Mouse (Mus musculus) MEL (cell line): ENCODE data around the gene Ccl17. TPM values are rescaled to one million over a fixed set of nuclear protein-coding genes. Genes with fewer than 3 reads are reported as not detected.

Experiments used
- DNase-seq: peaks from one replicate; pipeline ENCODE4 v3.0.0; 2011; ENCODE audit warnings: low read depth, low spot score
- H3K27ac ChIP-seq: 2 replicates; pipeline ENCODE4 v1.5.1; 2012; ENCODE audit warnings: low read depth, mild to moderate bottlenecking, control low read depth, low read length, moderate library complexity; ENCODE audit not compliant: control insufficient read depth
- H3K27me3 ChIP-seq, 2 experiments: fragments of 150-350 bp in 1 of 2; sonication (generic) in 1 of 2; 2 replicates each; pipeline ENCODE4 v1.6.1; 2012; ENCODE audit warnings: low read length in 2 of 2, mild to moderate bottlenecking in 2 of 2, improper control_type of control experiment in 1 of 2, moderate library complexity in 1 of 2; ENCODE audit not compliant: insufficient read depth in 2 of 2, control insufficient read depth in 1 of 2
- H3K36me3 ChIP-seq, 2 experiments: 2 replicates each; pipeline ENCODE4 v1.6.1; 2012 to 2014; ENCODE audit warnings: low read length in 2 of 2, improper control_type of control experiment in 1 of 2, inconsistent platforms in 1 of 2, mild to moderate bottlenecking in 1 of 2; ENCODE audit not compliant: insufficient read depth in 2 of 2, control insufficient read depth in 1 of 2
- H3K4me1 ChIP-seq, 2 experiments: fragments of 150-350 bp in 1 of 2; sonication (generic) in 1 of 2; 2 replicates each; pipeline ENCODE4 v1.6.1; 2012; ENCODE audit warnings: low read length in 2 of 2, improper control_type of control experiment in 1 of 2, mild to moderate bottlenecking in 1 of 2; ENCODE audit not compliant: insufficient read depth in 2 of 2, control insufficient read depth in 1 of 2
- H3K4me3 ChIP-seq, 2 experiments: fragments of 150-350 bp in 1 of 2; sonication (generic) in 1 of 2; 2 replicates each; pipeline ENCODE4 v1.5.1; 2012; ENCODE audit warnings: low read depth in 2 of 2, low read length in 2 of 2, mild to moderate bottlenecking in 2 of 2, moderate library complexity in 2 of 2, control low read depth in 1 of 2, improper control_type of control experiment in 1 of 2; ENCODE audit not compliant: control insufficient read depth in 1 of 2, insufficient read depth in 1 of 2
- H3K79me2 ChIP-seq: 2 replicates; pipeline ENCODE4 v1.6.1; 2012; ENCODE audit warnings: mild to moderate bottlenecking, low read length, moderate library complexity; ENCODE audit not compliant: control insufficient read depth, poor library complexity, insufficient read depth
- H3K9ac ChIP-seq: 2 replicates; pipeline ENCODE4 v1.6.1; 2012; ENCODE audit warnings: low read depth, mild to moderate bottlenecking, control low read depth, low read length, moderate library complexity; ENCODE audit not compliant: control insufficient read depth, poor library complexity, severe bottlenecking
- H3K9me3 ChIP-seq: fragments of 150-350 bp; sonication (generic); replicated peaks from 2 replicates; pipeline ENCODE4 v1.6.1; 2012; ENCODE audit warnings: mild to moderate bottlenecking, low read length, improper control_type of control experiment, moderate library complexity; ENCODE audit not compliant: insufficient read depth
- BHLHE40 ChIP-seq: IDR thresholded peaks from 2 replicates; pipeline ENCODE4 v1.6.1; 2012; ENCODE audit warnings: low read depth, mild to moderate bottlenecking, inconsistent platforms, low read length, improper control_type of control experiment, borderline replicate concordance
- CHD1 ChIP-seq: IDR thresholded peaks from 2 replicates; pipeline ENCODE4 v1.6.1; 2012; ENCODE audit warnings: low read depth, mild to moderate bottlenecking, inconsistent platforms, low read length, improper control_type of control experiment
- CTCF ChIP-seq, 3 experiments: IDR thresholded peaks in 2 of 3; conservative IDR thresholded peaks in 1 of 3; 2 replicates each; pipeline ENCODE4 v1.5.1; 2011 to 2012; ENCODE audit warnings: low read length in 3 of 3, low read depth in 2 of 3, mild to moderate bottlenecking in 2 of 3, improper control_type of control experiment in 1 of 3, inconsistent platforms in 1 of 3, mixed read lengths in 1 of 3, moderate library complexity in 1 of 3; ENCODE audit not compliant: control insufficient read depth in 1 of 3, insufficient read depth in 1 of 3, poor library complexity in 1 of 3, severe bottlenecking in 1 of 3
- MAFK ChIP-seq: IDR thresholded peaks from 2 replicates; pipeline ENCODE4 v1.6.1; 2011; ENCODE audit warnings: low read depth, mild to moderate bottlenecking, low read length, improper control_type of control experiment, borderline replicate concordance
- MAX ChIP-seq: IDR thresholded peaks from 2 replicates; pipeline ENCODE4 v1.6.1; 2011; ENCODE audit warnings: low read length, improper control_type of control experiment
- MXI1 ChIP-seq: IDR thresholded peaks from 2 replicates; pipeline ENCODE4 v1.6.1; 2011; ENCODE audit warnings: mild to moderate bottlenecking, low read depth, low read length, improper control_type of control experiment
- NRF1 ChIP-seq: IDR thresholded peaks from 2 replicates; pipeline ENCODE4 v1.6.1; 2014; ENCODE audit warnings: low read depth, mild to moderate bottlenecking, inconsistent platforms, low read length, improper control_type of control experiment, moderate library complexity; ENCODE audit not compliant: poor library complexity, insufficient read depth, severe bottlenecking
- POLR2A ChIP-seq, 2 experiments: IDR thresholded peaks; 2 replicates each; pipeline ENCODE4 v1.6.1; 2011 to 2012; ENCODE audit warnings: low read length in 2 of 2, mild to moderate bottlenecking in 2 of 2, control low read depth in 1 of 2, improper control_type of control experiment in 1 of 2, low read depth in 1 of 2, moderate library complexity in 1 of 2; ENCODE audit not compliant: control insufficient read depth in 1 of 2, insufficient read depth in 1 of 2, poor library complexity in 1 of 2
- POLR2AphosphoS5 ChIP-seq: IDR thresholded peaks from 2 replicates; pipeline ENCODE4 v1.6.1; 2012; ENCODE audit warnings: low read depth, borderline replicate concordance, mild to moderate bottlenecking, inconsistent platforms, low read length, moderate library complexity, mixed read lengths
- RAD21 ChIP-seq: IDR thresholded peaks from 2 replicates; pipeline ENCODE4 v1.6.1; 2011; ENCODE audit warnings: mild to moderate bottlenecking, low read depth, low read length, improper control_type of control experiment
- SMC3 ChIP-seq: IDR thresholded peaks from 2 replicates; pipeline ENCODE4 v1.6.1; 2011; ENCODE audit warnings: low read depth, low read length, improper control_type of control experiment
- UBTF ChIP-seq: IDR thresholded peaks from 2 replicates; pipeline ENCODE4 v1.6.1; 2012; ENCODE audit warnings: low read depth, mild to moderate bottlenecking, inconsistent platforms, low read length, improper control_type of control experiment, moderate library complexity, borderline replicate concordance; ENCODE audit not compliant: insufficient read depth
- ZC3H11A ChIP-seq: IDR thresholded peaks from 2 replicates; pipeline ENCODE4 v1.6.1; 2012; ENCODE audit warnings: low read depth, mild to moderate bottlenecking, inconsistent platforms, low read length, improper control_type of control experiment
- polyA plus RNA-seq, 2 experiments: library from polyadenylated mRNA; stranded (reverse) in 1 of 2; unstranded in 1 of 2; fragments of >175 nt in 1 of 2; fragments of >200 nt in 1 of 2; gene quantifications; 2 replicates each; pipeline versions ENCODE4 v1.2.1 to v1.2.4; 2012; ENCODE audit warnings: low replicate concordance in 2 of 2, low read depth in 1 of 2; ENCODE audit not compliant: insufficient read length in 2 of 2, insufficient read depth in 1 of 2, missing spikeins in 1 of 2
- total RNA-seq: library from RNA; depleted of rRNA; stranded (reverse); fragments of 300-350 nt; gene quantifications from 2 replicates; pipeline ENCODE4 v1.2.3, GENCODE M21; 2012

The Ccl17 gene
- total and polyA plus RNA-seq, 3 experiments = 0.43 TPM; not detected in 2

- no peaks in the 10 kb centered on the region for H3K4me1 ChIP-seq
- no peaks in the 10 kb centered on the region for H3K9me3 ChIP-seq
- H3K4me3 ChIP-seq = no peak overlapping the region
- TF ChIP-seq POLR2AphosphoS5 (no peak), ZC3H11A (no peak), BHLHE40 (no peak), CHD1 (no peak), NRF1 (no peak), MAFK (no peak), UBTF (no peak)
- no peak for DNase-seq
- peaks cover 1 to 3% of the 10 kb centered on the region in 2 experiments; a peak in 2 of 4 replicates for H3K27me3 ChIP-seq
- H3K36me3 ChIP-seq = no peaks in the 10 kb centered on the region
- H3K9ac ChIP-seq = no peak overlapping the region
- no peaks in the 10 kb centered on the region for H3K79me2 ChIP-seq
- H3K27ac ChIP-seq = no peak overlapping the region
Observed at GRCm38 (mm10) chr8:94781838-94782235, 28.4 kb upstream of the Ccl17 start.

- H3K27ac ChIP-seq = no peak overlapping the region
- no peak for DNase-seq
- H3K9me3 ChIP-seq = no peaks in the 10 kb centered on the region
- H3K79me2 ChIP-seq = no peaks in the 10 kb centered on the region
- no peak overlapping the region for H3K9ac ChIP-seq
- peaks cover 0 to 8% of the 10 kb centered on the region in 2 experiments; a peak in 2 of 4 replicates for H3K4me1 ChIP-seq
- H3K36me3 ChIP-seq = peaks cover 0 to 4% of the 10 kb centered on the region in 2 experiments; a peak in 1 of 4 replicates
- no peak for TF ChIP-seq NRF1
- TF ChIP-seq MAX = no peak
- no peak for TF ChIP-seq MXI1
- peaks cover 3 to 4% of the 10 kb centered on the region in 2 experiments; a peak in 2 of 4 replicates for H3K27me3 ChIP-seq
- H3K4me3 ChIP-seq = no peak overlapping the region
Observed at GRCm38 (mm10) chr8:94783890-94784289, 26.4 kb upstream of the Ccl17 start.

GRCm38 (mm10) chr8:94785247-94785985, 24.8 kb upstream of the Ccl17 start:
- Histone ChIP-seq H3K4me3 (no peak overlapping the region), H3K9me3 (no peaks in the 10 kb centered on the region), H3K4me1 (peaks cover 0 to 8% of the 10 kb centered on the region in 2 experiments; a peak in 2 of 4 replicates), H3K36me3 (peaks cover 0 to 4% of the 10 kb centered on the region in 2 experiments; a peak in 1 of 4 replicates)
- peak; percentile 54 to 72 (median 64); a peak in 5 of 6 replicates for TF ChIP-seq CTCF (IDR thresholded peaks at IDR 0.05 in 2 of 3, conservative IDR thresholded peaks at IDR 0.05 in 1 of 3; ENCODE audit: control insufficient read depth in 1 of 3, insufficient read depth in 1 of 3, low read depth in 2 of 3, low read length in 3 of 3, poor library complexity in 1 of 3, severe bottlenecking in 1 of 3)
- peak; percentile 59 for TF ChIP-seq SMC3
- peak; percentile 45 for TF ChIP-seq ZC3H11A
- TF ChIP-seq POLR2A (IDR thresholded peaks at IDR 0.05; ENCODE audit: control insufficient read depth in 1 of 2, insufficient read depth in 1 of 2, low read depth in 1 of 2, low read length in 2 of 2, poor library complexity in 1 of 2) = no peak
- TF ChIP-seq RAD21 = peak; percentile 71
- TF ChIP-seq, all 39 proteins: peak for 4
- no peaks in the 10 kb centered on the region for H3K79me2 ChIP-seq
- peak; percentile 58 for DNase-seq
- H3K27me3 ChIP-seq = peaks cover 3 to 4% of the 10 kb centered on the region in 2 experiments; a peak in 2 of 4 replicates
- no peak overlapping the region for H3K9ac ChIP-seq
- H3K27ac ChIP-seq = no peak overlapping the region
